16 mouse cellular contexts compared by ENCODE assay signal in the genomic region with DNA sequence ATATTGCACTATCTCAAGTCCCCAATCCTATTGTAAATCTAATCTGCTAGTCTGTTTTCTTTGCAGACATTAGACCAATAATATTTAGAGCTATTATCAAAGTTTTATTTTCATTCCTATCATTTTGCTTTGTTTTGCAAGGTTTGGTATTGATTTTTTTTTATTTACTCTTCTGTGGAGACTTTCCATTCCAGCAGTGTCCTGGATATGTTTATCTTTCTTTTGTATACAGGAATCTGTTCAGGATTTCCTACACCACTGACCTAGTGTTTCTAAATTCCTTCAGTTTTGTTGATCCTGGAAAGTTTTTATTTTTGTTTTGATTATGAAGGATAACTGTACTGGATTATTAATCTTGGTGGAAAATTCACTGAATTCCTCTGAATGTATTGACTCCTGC.
"Had no signal": no experiment of that assay in that cellular context is flagged by ENCODE, and none has a peak within 500 bp of the region (broad histone marks: within the 10 kb centered on the region; RNA-seq: fewer than 3 reads in every experiment).

No protein-coding gene starts in this region.

- H3K4me1 ChIP-seq: neural tube, embryonic 13.5 days; neural tube, embryonic 15.5 days; stomach, embryonic 15.5 days had no signal

- DNase-seq: retina, postnatal 1 day; right cerebral cortex, adult 18-20 months; right cerebral cortex, postnatal 14 days; right cerebral cortex, postnatal 25 days; right cerebral cortex, postnatal 4 days; spleen, adult 18-20 months; thymus, adult 18-20 months; thymus, adult 2 months; thymus, postnatal 14 days; thymus, postnatal 25 days; thymus, postnatal 36 days; thymus, postnatal 4 days had no signal

- H3K27me3 ChIP-seq: neural tube, embryonic 13.5 days; neural tube, embryonic 15.5 days; stomach, embryonic 15.5 days had no signal

- H3K4me2 ChIP-seq: neural tube, embryonic 13.5 days; neural tube, embryonic 15.5 days; stomach, embryonic 15.5 days had no signal

- H3K4me3 ChIP-seq: neural tube, embryonic 13.5 days; neural tube, embryonic 15.5 days; stomach, embryonic 15.5 days had no signal

- H3K9ac ChIP-seq: neural tube, embryonic 13.5 days; neural tube, embryonic 15.5 days; stomach, embryonic 15.5 days had no signal

- H3K27ac ChIP-seq: neural tube, embryonic 13.5 days; neural tube, embryonic 15.5 days; stomach, embryonic 15.5 days; stomach, postnatal 0 days had no signal

- H3K9me3 ChIP-seq: neural tube, embryonic 13.5 days; neural tube, embryonic 15.5 days; stomach, embryonic 15.5 days had no signal

- H3K36me3 ChIP-seq: neural tube, embryonic 13.5 days; neural tube, embryonic 15.5 days; stomach, embryonic 15.5 days had no signal
